Comparison of ENCODE assay signal across 8 mouse cellular contexts in the genomic region with DNA sequence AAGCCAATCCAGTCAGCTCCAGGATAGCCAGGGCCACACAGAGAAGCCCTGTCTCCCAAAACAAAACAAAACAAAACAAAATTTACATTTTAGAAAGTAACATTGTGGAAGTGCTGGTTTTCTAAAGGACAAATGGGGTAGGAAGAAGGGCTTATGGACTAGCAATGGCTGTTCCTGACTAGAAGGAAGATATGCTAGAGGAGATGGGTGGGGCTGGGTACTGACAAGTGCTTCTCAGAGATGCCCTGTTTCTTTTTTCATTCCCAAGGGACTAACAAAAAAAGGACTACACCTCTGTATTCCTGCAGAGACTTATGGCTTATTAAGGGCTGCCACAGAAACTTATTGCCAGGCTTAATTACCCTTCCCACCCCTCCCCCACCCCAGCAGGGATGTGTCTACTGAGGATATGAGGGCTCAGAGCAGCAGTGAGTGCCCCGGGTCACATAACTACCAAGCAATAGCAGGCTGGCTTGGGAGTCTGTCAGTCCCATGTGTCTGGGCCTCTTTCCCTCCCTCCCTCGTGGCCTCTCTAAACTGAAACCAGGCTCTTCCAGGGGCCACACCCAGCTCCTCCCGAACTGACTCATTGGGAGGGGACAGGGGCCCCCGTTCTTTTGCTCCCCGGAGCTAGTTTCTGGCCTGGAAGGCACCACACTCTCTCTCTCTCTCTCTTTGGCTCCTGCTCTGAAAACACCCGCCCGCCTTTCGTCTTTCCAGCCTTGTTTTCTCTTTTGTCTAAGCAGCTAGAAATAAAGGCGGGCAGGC. TPM values are rescaled to one million over a fixed set of nuclear protein-coding genes. Genes with fewer than 3 reads are reported as not detected.
DNase-seq lines count a peak whose midpoint lies in the region; ATAC-seq and TF ChIP-seq lines count a peak whose summit lies in the region.

No protein-coding gene starts in this region.

- 7% methylated on average over 9 of the region's 9 CpGs for WGBS in intestine, postnatal 0 days
- 11% methylated on average over 9 of the region's 9 CpGs for whole genome bisulfite sequencing in midbrain, embryonic 15.5 days

- peak overlapping the region; percentile 8; the same call in 1 of the 2 replicates for H3K9ac ChIP-seq in ES-E14 (ENCODE audit: insufficient read depth, low read depth, low read length, poor library complexity, severe bottlenecking)
- H3K9ac ChIP-seq in intestine, postnatal 0 days (ENCODE audit: low read depth, low read length): peak overlapping the region; percentile 37; the same call in 1 of the 2 replicates
- no peak overlapping the region for H3K9ac ChIP-seq in midbrain, embryonic 15.5 days

- no peak for TF ChIP-seq CTCF in intestine, postnatal 0 days (IDR thresholded peaks at IDR 0.05; ENCODE audit: low read depth)

- no peak overlapping the region for H3K27ac ChIP-seq in ES-E14 (ENCODE audit: insufficient read depth, low read depth, low read length, poor library complexity, severe bottlenecking)
- peak overlapping the region; percentile 80 for H3K27ac ChIP-seq in intestine, postnatal 0 days (ENCODE audit: low read depth, low read length)
- no peak overlapping the region for H3K27ac ChIP-seq in midbrain, embryonic 15.5 days

- no peaks in the 10 kb centered on the region for H3K9me3 ChIP-seq in ES-E14 (ENCODE audit: control insufficient read depth, insufficient read depth, low read depth, low read length)
- H3K9me3 ChIP-seq in intestine, postnatal 0 days (ENCODE audit: control insufficient read depth): no peaks in the 10 kb centered on the region
- no peaks in the 10 kb centered on the region for H3K9me3 ChIP-seq in midbrain, embryonic 15.5 days

- no peak for DNase-seq in ES-E14 (ENCODE audit: low read depth, low spot score)
- DNase-seq in c-Kit-negative CD71-positive TER-119-positive erythroid progenitor cells, embryonic 14.5 days (ENCODE audit: low read depth, low spot score): peak; percentile 80
- DNase-seq in layer of hippocampus, adult 18-20 months (ENCODE audit: low spot score in 2 of 2): no peak
- no peak for DNase-seq in T-cell, adult 2 months (ENCODE audit: low spot score)
- DNase-seq in left cerebral cortex, adult 18-20 months (ENCODE audit: low spot score in 2 of 2): no peak

- peak overlapping the region; percentile 58 for H3K4me2 ChIP-seq in intestine, postnatal 0 days (replicated peaks; ENCODE audit: low read depth)
- no peak overlapping the region; the same call in 1 of the 2 replicates for H3K4me2 ChIP-seq in midbrain, embryonic 15.5 days

- in situ Hi-C loops in ES-E14 (cut with MboI; ENCODE audit: low sequenced_read_pairs in 2 of 2, unreplicated experiment in 2 of 2): no loop called here

- ATAC-seq in granulocyte monocyte progenitor cell, adult 5-6 weeks (replicated peaks; ENCODE audit: poor library complexity, severe bottlenecking): peak; percentile 59
- ATAC-seq in intestine, postnatal 0 days: peak; percentile 93
- 0 out of 2 replicates have a peak, but pooled peaks have one; percentile 33 for ATAC-seq in midbrain, embryonic 15.5 days (replicated peaks)

- no peaks in the 10 kb centered on the region for H3K27me3 ChIP-seq in intestine, postnatal 0 days (replicated peaks; ENCODE audit: control insufficient read depth, insufficient read depth, low read length)
- no peaks in the 10 kb centered on the region for H3K27me3 ChIP-seq in midbrain, embryonic 15.5 days (replicated peaks)

- H3K4me3 ChIP-seq in ES-E14 (ENCODE audit: insufficient read depth in 1 of 2, low read depth in 1 of 2, low read length in 2 of 2, poor library complexity in 1 of 2, severe bottlenecking in 1 of 2): peak overlapping the region; percentile 9; a peak in 2 of 4 replicates
- peak overlapping the region; percentile 22 for H3K4me3 ChIP-seq in intestine, postnatal 0 days (ENCODE audit: low read depth, low read length)
- H3K4me3 ChIP-seq in midbrain, embryonic 15.5 days: no peak overlapping the region

- H3K36me3 ChIP-seq in ES-E14 (ENCODE audit: control insufficient read depth, insufficient read depth, low read length, poor library complexity, severe bottlenecking): no peaks in the 10 kb centered on the region
- no peaks in the 10 kb centered on the region for H3K36me3 ChIP-seq in intestine, postnatal 0 days (ENCODE audit: control insufficient read depth, insufficient read depth)
- no peaks in the 10 kb centered on the region for H3K36me3 ChIP-seq in midbrain, embryonic 15.5 days (replicated peaks)

- peaks cover 0 to 10% of the 10 kb centered on the region in 2 experiments; a peak in 1 of 4 replicates for H3K4me1 ChIP-seq in ES-E14 (ENCODE audit: control insufficient read depth in 2 of 2, insufficient read depth in 2 of 2, low read length in 2 of 2, poor library complexity in 1 of 2)
- peaks cover 8% of the 10 kb centered on the region for H3K4me1 ChIP-seq in intestine, postnatal 0 days (replicated peaks; ENCODE audit: control insufficient read depth, insufficient read depth, low read length)
- peaks cover 7% of the 10 kb centered on the region; the same call in 1 of the 2 replicates for H3K4me1 ChIP-seq in midbrain, embryonic 15.5 days

TF ChIP-seq in ES-E14, 5 proteins besides CTCF, POLR2A, EP300 and RAD21:
- TF ChIP-seq ZNF384 (IDR thresholded peaks at IDR 0.05; ENCODE audit: low read depth, low read length) (no peak), MAFK (IDR thresholded peaks at IDR 0.05; ENCODE audit: insufficient read depth, low read depth, low read length) (no peak), ZC3H11A (IDR thresholded peaks at IDR 0.05; ENCODE audit: borderline replicate concordance, low read depth, low read length) (no peak), HCFC1 (IDR thresholded peaks at IDR 0.05; ENCODE audit: borderline replicate concordance, insufficient read depth, low read length) (no peak), CHD2 (IDR thresholded peaks at IDR 0.05; ENCODE audit: low read depth, low read length) (no peak)

RNA-seq across cellular contexts. Expression of a gene that starts 10.0 kb away (rescaled TPM):
- 4.7 and 6.2 TPM in 2 replicates for total RNA-seq in ES-E14 (2012; rRNA removed)
- 4.5 and 12.7 TPM in 2 replicates for total RNA-seq in granulocyte monocyte progenitor cell, adult 5-6 weeks (2014; fragmentation: Nextera tagmentation)
- total RNA-seq in granulocyte monocyte progenitor cell, adult 5-6 weeks (2017): 1.8 and 2.5 TPM in 2 replicates
- polyA plus RNA-seq in intestine, postnatal 0 days (2015; fragmentation: Nextera tagmentation; extraction: Ambion mirVana): 47.7 and 47.8 TPM in 2 replicates
- polyA plus RNA-seq in midbrain, embryonic 15.5 days (2015; fragmentation: Nextera tagmentation; extraction: Ambion mirVana): 3.5 and 3.7 TPM in 2 replicates
- total RNA-seq in layer of hippocampus, adult 18-20 months (2021): 10 to 100 TPM; 24.9 to 29.8 TPM
- total RNA-seq in left cerebral cortex, adult 18-20 months (2021): 10 to 100 TPM; 38.0 to 39.5 TPM

Comparison
In these comparisons a context has a peak if more than half of its experiments do, and no peak if none do; other contexts are left out.
1. ATAC-seq: peak in every context shown above with its lines; median percentile 93 in intestine, postnatal 0 days; 59 in granulocyte monocyte progenitor cell, adult 5-6 weeks; 33 in midbrain, embryonic 15.5 days.